Mouse (Mus musculus) brain, embryonic 14.5 days (tissue): ENCODE results near the gene Golim4. TPM values are rescaled to one million over a fixed set of nuclear protein-coding genes. Genes with fewer than 3 reads are reported as not detected.
"Not testable (repeated sequence)": the region's sequence is repeated elsewhere in the genome, so short reads cannot be mapped to it uniquely, and the experiment has no call there.

Experiments
- DNase-seq: peaks from one replicate; pipeline ENCODE4 v3.0.0-alpha.2; 2011; ENCODE audit warnings: low read depth
- CTCF ChIP-seq: fragments of 200-500 bp; IDR thresholded peaks from 2 replicates; pipeline ENCODE4 v1.5.1; 2012; ENCODE audit warnings: inconsistent platforms, mild to moderate bottlenecking, moderate library complexity, borderline replicate concordance; ENCODE audit not compliant: insufficient read depth, insufficient read length; ENCODE audit errors: extremely low read depth
- POLR2A ChIP-seq: fragments of 200-500 bp; IDR thresholded peaks from 2 replicates; pipeline ENCODE4 v1.6.1; 2012; ENCODE audit warnings: mild to moderate bottlenecking, inconsistent platforms, borderline replicate concordance; ENCODE audit not compliant: poor library complexity, insufficient read depth, insufficient read length, severe bottlenecking; ENCODE audit errors: extremely low read depth
- polyA plus RNA-seq: library from polyadenylated mRNA; depleted of rRNA; stranded (reverse); fragments of >200 nt; gene quantifications from 2 replicates; pipeline ENCODE4 v1.2.3, GENCODE M21; 2012; rRNA removed

Golim4 gene
- polyA plus RNA-seq = 24.9 and 25.1 TPM in 2 replicates

GRCm38 (mm10) chr3:75956551-75957302, at the start of gene Golim4:
Golim4 (minus strand) TSS chr3:75956949.
- peak; percentile 98 for DNase-seq
- no peak for TF ChIP-seq CTCF
- TF ChIP-seq POLR2A = peak; percentile 78

- TF ChIP-seq POLR2A (no peak), CTCF (no peak)
- DNase-seq = no peak
These were observed 48.9 kb upstream of the Golim4 start for GRCm38 (mm10) chr3:76005621-76006020.

- TF ChIP-seq CTCF = peak; percentile 36; the same call in 1 of the 2 replicates
- TF ChIP-seq POLR2A = no peak
- peak; percentile 92 for DNase-seq
These were observed 44.4 kb upstream of the Golim4 start for GRCm38 (mm10) chr3:76001156-76001555.

- TF ChIP-seq POLR2A (no peak), CTCF (no peak)
These were observed 43.7 kb upstream of the Golim4 start for GRCm38 (mm10) chr3:76000481-76000880.

GRCm38 (mm10) chr3:75981031-75981750, 24.4 kb upstream of the Golim4 start:
- DNase-seq = peak; percentile 6

More at GRCm38 (mm10) chr3:76000481-76000880, 43.7 kb upstream of the Golim4 start:
- DNase-seq = no peak

GRCm38 (mm10) chr3:75962784-75963772, 6.3 kb upstream of the Golim4 start:
- DNase-seq = not testable (repeated sequence)

- DNase-seq = peak; percentile 86
- no peak for TF ChIP-seq CTCF
- TF ChIP-seq POLR2A = 0 out of 2 replicates have a peak, but pooled peaks have one; percentile 9
These were observed 873 bp downstream of the Golim4 start for GRCm38 (mm10) chr3:75955661-75956491.

GRCm38 (mm10) chr3:75954185-75954584, 2.6 kb downstream of the Golim4 start:
- no peak for DNase-seq
- TF ChIP-seq POLR2A (no peak), CTCF (no peak)

- TF ChIP-seq CTCF (no peak), POLR2A (no peak)
- DNase-seq = peak; percentile 31
These were observed 4.3 kb downstream of the Golim4 start for GRCm38 (mm10) chr3:75952328-75953060.

- no peak for DNase-seq
- TF ChIP-seq CTCF (no peak), POLR2A (no peak)
These were observed 5.9 kb downstream of the Golim4 start for GRCm38 (mm10) chr3:75950897-75951296.

- TF ChIP-seq CTCF (no peak), POLR2A (no peak)
- DNase-seq = no peak
These were observed 7.4 kb downstream of the Golim4 start for GRCm38 (mm10) chr3:75949358-75949757.
